ENCODE assay signal across 8 mouse cellular contexts in genomic region chr19:16131831-16132230, GRCm38 (mm10). TPM values are rescaled to one million over a fixed set of nuclear protein-coding genes. Genes with fewer than 3 reads are reported as not detected.
A peak's percentile ranks its signal among the peaks of the same experiment; 100 is the strongest.
DNase-seq lines count a peak whose midpoint lies in the region; ATAC-seq lines count a peak whose summit lies in the region.

No protein-coding gene starts in this region.

- peaks cover 12% of the 10 kb centered on the region for H3K4me1 ChIP-seq in erythroblast, embryonic 14.5 days (ENCODE audit: control insufficient read depth)
- H3K4me1 ChIP-seq in forebrain, embryonic 15.5 days: peaks cover 22% of the 10 kb centered on the region
- peaks cover 23% of the 10 kb centered on the region for H3K4me1 ChIP-seq in liver, embryonic 11.5 days (replicated peaks; ENCODE audit: control insufficient read depth, insufficient read depth, low read length)

- H3K4me3 ChIP-seq in erythroblast, embryonic 14.5 days (replicated peaks): peak overlapping the region; percentile 65
- H3K4me3 ChIP-seq in forebrain, embryonic 15.5 days: peak overlapping the region; percentile 99
- H3K4me3 ChIP-seq in liver, embryonic 11.5 days (ENCODE audit: low read depth, low read length): peak overlapping the region; percentile 84

- H3K27me3 ChIP-seq in erythroblast, embryonic 14.5 days (ENCODE audit: control insufficient read depth): peaks cover 70% of the 10 kb centered on the region
- H3K27me3 ChIP-seq in forebrain, embryonic 15.5 days: no peaks in the 10 kb centered on the region
- peaks cover 8% of the 10 kb centered on the region for H3K27me3 ChIP-seq in liver, embryonic 11.5 days (replicated peaks; ENCODE audit: control insufficient read depth, insufficient read depth, low read length)

- WGBS in forebrain, embryonic 15.5 days: 14% methylated on average over 6 of the region's 6 CpGs
- 6% methylated on average over 6 of the region's 6 CpGs for WGBS in liver, embryonic 11.5 days

- peak overlapping the region; percentile 51 for H3K4me2 ChIP-seq in forebrain, embryonic 15.5 days (replicated peaks)
- H3K4me2 ChIP-seq in liver, embryonic 11.5 days: peak overlapping the region; percentile 86

- peak overlapping the region; percentile 99 for H3K9ac ChIP-seq in forebrain, embryonic 15.5 days (replicated peaks)
- H3K9ac ChIP-seq in liver, embryonic 11.5 days (ENCODE audit: low read depth, low read length): peak overlapping the region; percentile 84

- peak; percentile 70 for DNase-seq in 3T3-L1 (ENCODE audit: low read depth, low spot score)
- no peak for DNase-seq in liver, embryonic 11.5 days (ENCODE audit: low spot score)
- no peak for DNase-seq in natural killer cell, adult 2 months (ENCODE audit: low spot score in 2 of 2)
- no peak for DNase-seq in layer of hippocampus, adult 11-12 months (ENCODE audit: low spot score)
- DNase-seq in ovary, adult 18-20 months (ENCODE audit: low spot score): no peak

- no peaks in the 10 kb centered on the region for H3K36me3 ChIP-seq in erythroblast, embryonic 14.5 days (ENCODE audit: control insufficient read depth)
- H3K36me3 ChIP-seq in forebrain, embryonic 15.5 days: no peaks in the 10 kb centered on the region
- no peaks in the 10 kb centered on the region for H3K36me3 ChIP-seq in liver, embryonic 11.5 days (ENCODE audit: control insufficient read depth, insufficient read depth, low read length)

- H3K9me3 ChIP-seq in erythroblast, embryonic 14.5 days (ENCODE audit: control insufficient read depth, low read length): no peaks in the 10 kb centered on the region
- H3K9me3 ChIP-seq in forebrain, embryonic 15.5 days: no peaks in the 10 kb centered on the region
- no peaks in the 10 kb centered on the region for H3K9me3 ChIP-seq in liver, embryonic 11.5 days (ENCODE audit: control insufficient read depth, low read length)

- ATAC-seq in erythroblast, adult 5-6 weeks (replicated peaks; ENCODE audit: low FRiP score, poor library complexity, severe bottlenecking): no peak
- no peak for ATAC-seq in forebrain, embryonic 15.5 days (replicated peaks)
- no peak for ATAC-seq in liver, embryonic 11.5 days (replicated peaks; ENCODE audit: low FRiP score)

- peak overlapping the region; percentile 99; the same call in 1 of the 2 replicates for H3K27ac ChIP-seq in forebrain, embryonic 15.5 days (replicated peaks)
- peak overlapping the region; percentile 79 for H3K27ac ChIP-seq in liver, embryonic 11.5 days (ENCODE audit: low read depth, low read length)

RNA-seq across cellular contexts. Expression of gene Gnaq, which starts 0.8 kb away (rescaled TPM):
- 0.01 TPM in 1 of 2 replicates, not detected in the other for polyA plus RNA-seq in erythroblast, embryonic 14.5 days (2012)
- 5.2 and 12.9 TPM in 2 replicates for total RNA-seq in erythroblast, adult 5-6 weeks (2015; ENCODE audit: low replicate concordance)
- 7.7 and 11.8 TPM in 2 replicates for total RNA-seq in erythroblast, adult 5-6 weeks (2017; ENCODE audit: low replicate concordance)
- 85.2 and 96.9 TPM in 2 replicates for polyA plus RNA-seq in forebrain, embryonic 15.5 days (2015; fragmentation: Nextera tagmentation; extraction: Ambion mirVana)
- polyA plus RNA-seq in liver, embryonic 11.5 days (2014; fragmentation: Nextera tagmentation; extraction: Ambion mirVana): 7.6 and 8.6 TPM in 2 replicates
